Mouse (Mus musculus): Measurements from ENCODE around the gene Shank1.

Gene Shank1

DNA sequence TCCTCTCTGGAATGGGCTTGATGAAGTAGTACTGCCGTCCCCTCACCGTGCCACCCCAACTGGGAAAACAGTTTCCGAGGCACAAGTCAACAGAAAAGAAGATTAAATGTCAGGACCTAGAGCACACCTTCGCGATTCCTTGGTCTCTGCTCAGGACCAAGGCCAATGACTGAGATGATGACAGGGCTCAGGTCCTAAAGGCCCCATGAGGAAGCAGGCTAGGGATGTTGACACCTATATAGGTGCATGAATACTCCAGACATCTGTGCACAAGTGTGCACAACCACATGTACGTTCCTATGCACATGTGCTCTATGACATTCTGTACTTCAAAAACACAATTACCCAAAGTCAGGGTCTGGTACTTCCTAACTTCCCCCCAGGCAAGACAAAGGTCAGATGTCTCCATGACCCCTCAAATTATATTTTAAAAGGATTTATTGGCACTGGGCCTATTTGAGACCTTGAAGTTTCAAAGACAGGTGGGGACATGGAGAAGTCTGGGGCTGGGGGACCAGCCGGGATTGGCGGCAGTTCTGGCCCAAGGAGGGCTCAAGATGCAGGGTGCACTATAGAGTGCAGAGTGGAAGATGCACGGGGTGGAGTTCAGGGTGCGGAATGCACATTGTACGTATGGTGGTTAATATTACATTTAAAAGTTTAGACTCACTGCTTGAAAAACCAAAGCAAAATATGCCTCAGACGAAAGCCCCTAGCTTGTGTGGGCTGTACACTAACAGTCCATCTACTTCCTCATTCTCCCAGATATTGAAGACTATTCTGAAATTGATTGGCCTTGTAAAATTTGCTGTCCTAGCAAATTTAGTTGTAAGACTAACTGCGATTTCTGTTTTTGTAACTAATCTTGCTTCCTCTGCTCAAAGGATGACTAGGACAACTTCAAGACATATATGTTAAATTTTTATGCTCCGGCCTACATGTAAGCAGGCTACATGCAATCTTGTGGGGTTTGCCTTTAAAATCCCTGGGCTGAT, 6.4 kb upstream of the Shank1 start:
- in situ Hi-C loops (cut with MboI; ENCODE audit: unreplicated experiment in 2 of 2) = no loop called here

DNA sequence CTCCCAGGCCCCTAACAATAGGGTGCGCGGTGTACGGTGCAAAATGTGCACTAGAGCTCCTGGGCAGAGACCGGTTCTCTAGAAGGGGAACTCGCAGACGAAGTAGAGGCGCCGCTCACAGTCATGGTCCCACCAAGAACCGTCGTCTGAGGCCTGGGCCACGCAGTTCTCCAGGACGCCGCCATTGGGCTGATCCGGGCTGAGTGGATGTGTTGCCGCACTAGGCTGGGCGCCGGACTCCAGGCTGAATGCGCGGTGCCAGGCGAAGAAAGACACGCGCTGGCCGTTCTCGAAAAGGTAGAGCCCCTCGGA, 5.6 kb upstream of the Shank1 start:
- in situ Hi-C loops (cut with MboI; ENCODE audit: unreplicated experiment in 2 of 2) = no loop called here

DNA sequence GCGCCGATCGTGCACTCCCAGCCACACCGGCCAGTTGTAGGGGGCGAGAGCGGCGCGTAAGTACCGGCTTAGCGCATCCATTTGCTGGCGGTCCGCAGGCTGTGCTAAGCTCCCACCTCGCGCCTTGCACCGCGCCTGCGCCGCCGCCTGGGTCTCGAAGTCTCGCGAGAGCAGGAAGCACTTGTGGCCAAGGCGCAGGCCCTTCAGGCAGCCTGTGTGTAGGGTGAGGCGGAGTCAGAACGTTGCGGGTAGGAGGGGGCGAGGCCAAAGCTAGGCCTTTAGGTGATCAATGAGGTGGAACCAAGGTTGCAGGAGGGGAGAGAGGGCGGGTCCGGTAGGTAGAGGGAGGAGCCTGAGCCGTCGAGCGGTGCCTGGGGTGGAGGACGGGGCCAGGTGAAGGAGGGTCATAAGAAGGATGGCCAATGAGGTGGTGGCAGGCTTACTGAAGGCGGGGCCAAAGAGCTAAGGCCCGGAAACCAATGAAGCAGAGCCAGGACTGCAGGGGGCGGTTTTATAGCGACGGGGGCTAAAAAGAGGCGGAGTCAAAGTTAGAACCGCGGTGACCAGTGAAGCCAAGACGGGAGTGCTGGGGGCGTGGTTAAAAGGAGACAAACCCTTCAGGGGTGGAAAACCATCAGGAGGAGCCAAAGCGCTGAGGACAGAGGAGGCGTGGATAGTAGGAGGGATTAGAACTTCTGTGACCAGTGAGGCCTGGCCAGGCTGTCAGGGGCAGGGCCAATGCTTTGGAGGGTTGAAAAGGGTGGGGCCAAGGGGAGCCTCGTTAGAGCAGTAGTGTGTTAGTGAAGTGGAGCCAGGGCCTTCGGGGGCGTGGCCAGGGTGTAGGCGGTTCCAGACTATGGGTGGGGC, 5.0 kb upstream of the Shank1 start:
- in situ Hi-C loops (cut with MboI; ENCODE audit: unreplicated experiment in 2 of 2) = no loop called here

DNA sequence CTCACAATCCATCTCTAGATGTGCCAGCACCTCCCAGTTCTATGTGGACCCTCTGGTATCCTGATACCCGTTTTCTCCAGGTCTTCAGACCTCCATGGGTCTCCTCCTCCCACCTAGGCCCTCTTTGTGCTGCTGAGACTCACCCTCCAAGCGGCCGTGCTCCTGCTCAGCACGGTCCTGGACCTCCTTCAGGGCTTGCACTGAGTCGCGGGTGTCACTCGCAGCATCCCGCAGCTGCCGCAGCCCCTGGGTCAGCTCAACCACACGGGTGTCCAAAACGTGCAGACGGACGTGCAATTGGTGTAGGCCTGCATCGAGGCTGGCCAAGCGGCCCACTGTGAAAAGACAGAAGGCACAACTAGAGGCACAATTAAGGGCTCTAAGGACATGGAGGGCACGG, 4.4 kb upstream of the Shank1 start:
- in situ Hi-C loops (cut with MboI; ENCODE audit: unreplicated experiment in 2 of 2) = no loop called here

DNA sequence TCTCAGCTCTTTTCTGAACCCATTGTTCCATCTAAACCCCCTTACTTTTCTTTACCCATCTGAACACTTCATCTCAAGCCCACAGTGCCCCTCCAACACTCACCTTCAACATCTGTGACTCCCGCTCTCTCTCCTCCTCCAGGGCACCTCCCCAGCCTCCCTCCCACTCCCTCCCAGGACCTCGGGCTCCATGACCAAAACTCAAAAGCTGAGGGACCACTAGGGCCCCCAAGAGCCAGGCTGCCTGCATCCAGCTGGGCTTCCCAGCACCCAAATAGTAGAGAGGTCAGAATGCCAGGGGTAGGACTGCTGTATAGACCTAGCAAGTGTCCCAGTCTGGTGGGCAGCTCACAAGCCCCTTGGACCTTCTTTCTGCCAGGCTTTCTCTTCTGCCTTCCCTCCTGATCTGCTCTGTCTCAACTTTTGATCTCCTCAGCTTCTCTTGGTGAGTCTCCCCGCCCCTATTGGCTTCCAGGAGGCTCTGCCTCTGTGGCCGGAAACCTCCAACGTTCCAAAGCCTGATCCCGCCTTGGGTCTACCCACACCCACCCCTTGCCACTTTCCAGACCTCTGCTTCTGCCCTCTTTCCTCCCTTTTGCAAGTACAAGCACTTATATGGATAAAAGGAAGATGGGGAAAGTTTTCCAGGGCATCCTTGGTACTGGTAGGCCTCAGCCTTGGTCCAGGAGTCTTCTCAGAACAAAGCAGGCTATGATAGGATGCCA, 3.4 kb upstream of the Shank1 start, which contains the start of gene Clec11a:
Clec11a (minus strand) TSS at position 387 of the 725 bp plus-strand sequence.
- in situ Hi-C loops (cut with MboI; ENCODE audit: unreplicated experiment in 2 of 2) = no loop called here

- in situ Hi-C loops (cut with MboI; ENCODE audit: unreplicated experiment in 2 of 2) = no loop called here
Measured at GRCm38 (mm10) chr7:44307261-44308020, 2.6 kb upstream of the Shank1 start.

DNA sequence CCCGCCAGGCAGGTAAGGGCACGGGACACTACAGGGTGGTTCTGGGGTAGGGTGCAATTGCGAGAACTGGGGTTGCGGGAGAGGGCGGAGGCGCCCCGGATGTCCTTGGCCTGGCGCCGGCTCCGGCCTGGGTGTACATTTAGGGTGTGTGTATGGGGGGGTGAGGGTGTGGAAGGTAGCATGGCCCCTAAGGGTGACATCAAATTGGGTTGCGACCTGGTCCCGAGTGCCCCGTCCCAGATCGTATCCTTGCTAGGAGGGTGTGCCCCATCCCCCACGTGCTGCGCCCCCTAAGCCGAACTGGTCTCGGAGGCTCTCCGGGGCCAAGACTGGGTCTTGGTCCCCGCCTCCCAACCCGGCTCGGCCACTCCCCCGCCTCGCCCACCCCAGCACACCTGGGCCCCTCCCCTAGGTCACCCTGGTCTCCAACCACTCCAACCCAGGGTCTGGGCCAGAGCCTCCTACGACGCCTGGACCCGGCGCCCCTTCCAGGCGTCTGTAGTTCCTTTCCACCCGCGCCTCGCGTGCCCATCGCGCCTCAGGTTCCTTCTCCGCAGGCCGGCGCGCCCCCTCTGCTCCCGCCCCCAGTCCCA, 328 bp downstream of the Shank1 start:
- in situ Hi-C loops (cut with MboI; ENCODE audit: unreplicated experiment in 2 of 2) = no loop called here

DNA sequence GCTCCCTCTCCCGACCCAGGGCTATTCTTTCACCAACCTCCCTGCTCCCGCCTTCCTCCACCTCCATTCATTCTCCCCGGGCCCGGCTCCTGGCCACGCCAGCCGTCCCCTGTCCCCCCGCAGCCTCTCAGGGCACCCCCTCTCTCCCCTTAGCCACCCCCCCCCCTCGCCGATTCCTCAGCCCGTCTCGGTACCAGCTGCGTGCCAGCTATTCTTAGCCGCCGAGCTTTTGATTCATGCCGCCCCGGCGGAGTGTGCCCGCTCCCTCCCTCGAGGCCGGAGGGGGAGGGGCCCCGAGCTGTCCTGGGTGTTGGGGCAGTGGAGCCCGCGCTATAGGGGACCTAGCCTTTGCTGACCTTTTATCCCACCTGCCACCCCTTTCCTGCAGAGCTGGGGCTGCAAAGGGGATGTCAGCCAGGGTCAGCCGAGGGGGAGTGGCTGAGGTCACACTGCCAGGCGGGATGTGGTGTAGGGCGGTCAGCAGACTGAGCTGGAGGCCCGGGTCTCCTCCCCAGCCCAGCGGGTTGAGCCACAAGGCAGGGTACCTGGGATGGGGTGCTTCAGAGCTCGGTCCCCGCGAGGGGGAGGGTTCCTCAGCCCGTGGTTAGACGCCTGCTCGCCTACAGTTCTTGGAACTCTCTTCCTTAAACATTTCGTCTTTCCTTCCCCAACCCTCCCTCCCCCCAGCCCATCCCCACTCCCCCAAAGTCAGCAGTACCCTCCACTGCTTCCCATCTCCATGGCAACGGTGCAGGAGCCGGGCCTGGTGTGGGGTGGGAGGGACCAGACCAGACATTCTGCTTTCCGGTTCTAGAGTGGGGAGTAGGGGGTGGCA, 1.0 kb downstream of the Shank1 start:
- in situ Hi-C loops (cut with MboI; ENCODE audit: unreplicated experiment in 2 of 2) = no loop called here

- in situ Hi-C loops (cut with MboI; ENCODE audit: unreplicated experiment in 2 of 2) = no loop called here
Measured at GRCm38 (mm10) chr7:44311713-44312304, 1.8 kb downstream of the Shank1 start.

GRCm38 (mm10) chr7:44312484-44312883, 2.4 kb downstream of the Shank1 start:
- in situ Hi-C loops (cut with MboI; ENCODE audit: unreplicated experiment in 2 of 2) = no loop called here

DNA sequence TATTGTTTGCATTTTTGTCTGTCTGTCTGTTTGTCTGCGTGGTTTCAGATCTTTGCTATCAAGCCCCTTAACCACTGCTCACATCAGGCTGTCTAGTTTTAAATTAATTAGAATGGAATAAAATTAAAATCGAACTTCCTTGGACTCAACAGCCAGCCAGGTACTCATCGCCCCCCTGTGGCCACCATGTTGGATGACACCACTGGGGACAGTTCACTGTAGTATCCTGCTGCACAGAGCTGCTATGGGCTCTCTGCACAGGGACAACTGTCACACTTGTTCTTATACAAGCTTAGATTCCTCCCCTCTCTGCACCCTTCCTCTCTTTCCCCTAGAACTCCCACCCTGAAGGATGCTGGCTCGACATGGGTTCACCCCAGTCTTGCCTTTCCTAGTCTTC, 7.9 kb downstream of the Shank1 start:
- in situ Hi-C loops (cut with MboI; ENCODE audit: unreplicated experiment in 2 of 2) = no loop called here

- in situ Hi-C loops (cut with MboI; ENCODE audit: unreplicated experiment in 2 of 2) = no loop called here
Measured at GRCm38 (mm10) chr7:44320886-44321285, 10.8 kb downstream of the Shank1 start.

DNA sequence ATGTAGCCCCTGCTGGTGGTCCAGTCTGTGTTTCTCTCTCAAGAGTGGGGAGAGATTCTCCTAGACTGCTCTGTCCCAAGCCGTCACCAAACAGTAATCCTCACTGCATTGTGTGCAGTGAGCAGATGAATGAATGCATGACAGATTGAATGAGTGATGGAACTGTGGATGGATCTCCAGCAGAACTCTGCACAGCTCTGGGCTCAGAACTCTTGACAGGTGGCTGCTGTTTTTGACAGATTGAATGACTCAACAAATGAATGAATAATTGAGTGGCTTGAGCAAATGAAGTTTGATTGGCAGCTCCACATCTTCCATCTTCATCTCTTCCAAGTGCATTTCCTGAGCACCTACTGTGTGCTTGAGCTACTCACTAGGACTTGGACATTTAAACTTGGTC, 12.2 kb downstream of the Shank1 start:
- in situ Hi-C loops (cut with MboI; ENCODE audit: unreplicated experiment in 2 of 2) = no loop called here

DNA sequence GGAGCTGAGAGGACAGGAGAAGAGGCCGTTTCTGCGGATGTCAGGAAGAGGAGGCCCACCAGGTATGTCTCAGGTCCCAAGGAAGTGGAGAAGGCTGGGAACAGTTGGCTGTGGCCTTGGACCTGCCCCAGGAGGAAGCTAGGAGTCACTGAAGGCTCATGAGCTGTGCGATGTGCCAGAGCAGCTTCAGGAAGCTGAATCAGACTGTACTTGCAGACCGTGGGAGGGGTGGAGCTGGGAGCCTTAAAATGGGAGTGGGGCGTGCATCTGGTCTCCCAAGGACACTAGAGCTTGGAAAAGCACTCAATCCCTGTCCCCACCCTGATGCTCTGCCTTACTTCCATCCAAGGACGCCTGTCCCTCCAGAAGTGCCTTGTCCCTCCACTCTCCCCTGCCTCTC, 16.6 kb downstream of the Shank1 start:
- in situ Hi-C loops (cut with MboI; ENCODE audit: unreplicated experiment in 2 of 2) = loop anchor here (25.0 kb wide), 2 partner anchors 414 to 439 kb away; partner anchors contain the start of gene Klk4 (in 1 of the 2)

DNA sequence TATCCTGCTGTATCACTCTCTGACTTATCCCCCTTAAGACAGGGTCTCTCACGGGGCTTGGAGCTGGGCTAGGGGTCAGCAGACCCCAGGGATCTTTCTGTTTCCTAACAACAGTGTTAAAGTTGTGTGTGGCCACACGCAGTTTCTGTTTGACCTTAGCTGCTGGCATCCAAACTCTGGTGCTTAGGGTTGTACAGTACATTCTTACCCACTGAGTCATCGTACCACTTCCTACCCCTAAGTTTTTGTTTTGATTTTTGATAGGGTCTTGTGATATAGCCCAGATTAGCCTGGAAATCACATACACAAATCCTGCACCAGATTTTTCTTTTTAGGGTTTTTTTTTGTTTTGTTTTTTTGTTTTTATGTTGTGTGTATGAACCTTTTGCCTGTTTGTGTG, 22.3 kb downstream of the Shank1 start:
- in situ Hi-C loops (cut with MboI; ENCODE audit: unreplicated experiment in 2 of 2) = loop anchor here (25.0 kb wide), 2 partner anchors 420 to 445 kb away; partner anchors contain the start of gene Klk4 (in 1 of the 2)

DNA sequence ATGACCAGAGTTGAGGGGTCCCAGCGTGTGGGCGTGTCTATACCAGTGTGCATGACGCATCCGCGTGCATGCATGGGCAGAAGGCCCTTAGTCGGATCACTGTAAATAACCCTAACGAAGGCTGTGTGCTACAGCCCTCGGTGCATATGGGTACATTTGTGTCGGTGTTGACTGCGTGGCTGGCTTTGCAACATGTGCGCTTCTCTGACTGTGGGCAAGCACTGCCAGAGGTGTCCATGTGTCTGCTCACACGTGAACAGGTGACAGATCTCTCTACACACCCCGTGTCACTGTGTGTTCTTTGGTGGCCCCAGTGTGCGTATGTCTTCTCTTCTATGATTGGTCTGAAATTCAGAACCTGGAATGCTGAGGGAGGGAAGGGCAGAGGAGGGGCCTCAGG, 24.1 kb downstream of the Shank1 start:
- in situ Hi-C loops (cut with MboI; ENCODE audit: unreplicated experiment in 2 of 2) = loop anchor here (25.0 kb wide), 2 partner anchors 422 to 447 kb away; partner anchors contain the start of gene Klk4 (in 1 of the 2)

DNA sequence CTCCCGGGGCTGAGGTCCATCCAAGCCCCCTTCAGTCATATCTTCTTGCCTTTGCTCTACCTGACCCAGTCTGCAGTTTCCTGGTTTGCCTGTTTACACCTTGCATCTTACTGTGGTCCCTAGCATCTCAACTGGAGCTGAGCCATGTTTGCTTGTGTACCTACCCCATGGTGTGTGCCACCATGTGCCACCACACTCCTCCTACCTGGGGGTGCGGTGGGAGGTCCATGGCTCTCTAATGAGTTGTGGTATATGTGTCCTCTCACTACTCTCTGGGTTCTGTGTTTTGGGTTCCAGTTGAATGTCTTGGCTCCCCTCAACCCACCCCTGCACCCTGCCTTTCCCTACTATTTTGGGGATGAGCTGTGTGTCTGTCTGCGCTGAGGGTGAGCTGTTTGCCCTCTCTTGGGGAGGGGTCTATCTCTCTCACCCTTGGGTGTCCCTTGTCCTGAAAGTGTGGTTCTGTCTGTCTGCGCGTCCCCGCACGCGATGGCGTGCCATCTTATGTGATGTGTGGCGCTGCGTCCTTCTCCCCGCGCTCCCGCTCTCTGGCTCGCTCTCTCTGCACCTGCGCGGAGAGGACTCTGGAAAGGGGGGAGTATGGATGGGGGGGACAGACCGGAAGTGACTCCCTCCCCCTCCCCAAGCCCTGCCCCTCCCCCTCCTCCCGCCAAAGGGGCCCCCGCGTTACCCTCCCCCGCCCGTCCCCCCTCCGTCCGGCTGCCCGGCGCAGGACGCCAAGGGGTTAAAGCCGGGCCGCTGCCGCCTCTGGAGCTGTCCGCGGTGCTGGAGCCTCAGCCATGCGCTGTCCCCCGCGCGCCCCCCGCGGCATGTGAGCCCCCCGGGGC, 25.2 kb downstream of the Shank1 start:
- in situ Hi-C loops (cut with MboI; ENCODE audit: unreplicated experiment in 2 of 2) = loop anchor here (25.0 kb wide), 2 partner anchors 423 to 448 kb away; partner anchors contain the start of gene Klk4 (in 1 of the 2)

All from v-Abl transformed pro-B cells (cell line).